Mouse (Mus musculus): Measurements from ENCODE around the gene B3gnt4.

Gene B3gnt4

DNA sequence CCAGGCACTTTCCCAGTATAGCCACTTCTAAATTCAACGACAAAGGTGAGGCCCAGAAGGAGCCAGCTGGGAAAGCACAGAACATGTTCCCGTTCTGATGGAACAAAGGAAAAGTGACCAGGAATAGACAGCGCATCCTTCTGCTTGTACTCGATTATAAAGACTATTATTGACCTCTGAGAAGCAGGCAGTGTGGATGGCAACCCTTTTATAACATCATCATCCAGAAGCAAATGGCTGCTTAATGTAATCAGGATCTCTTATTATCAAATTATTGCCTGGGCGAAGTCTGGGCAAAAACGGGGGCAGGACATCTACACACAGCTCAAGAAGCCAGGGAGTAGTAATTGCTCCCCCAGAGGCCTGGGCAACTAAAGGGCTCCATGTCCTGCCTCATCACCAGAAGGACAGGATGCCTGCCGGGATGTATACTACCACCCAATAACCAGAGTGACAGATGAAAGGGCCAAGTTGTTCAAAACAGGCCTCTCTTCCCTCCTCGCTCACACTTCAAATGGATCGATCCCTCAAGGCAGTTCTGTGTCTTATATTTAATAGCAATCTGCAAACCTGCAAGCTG lies 15.7 kb downstream of the B3gnt4 start:
- no peak for DNase-seq (ENCODE audit: low spot score in 2 of 2)

DNA sequence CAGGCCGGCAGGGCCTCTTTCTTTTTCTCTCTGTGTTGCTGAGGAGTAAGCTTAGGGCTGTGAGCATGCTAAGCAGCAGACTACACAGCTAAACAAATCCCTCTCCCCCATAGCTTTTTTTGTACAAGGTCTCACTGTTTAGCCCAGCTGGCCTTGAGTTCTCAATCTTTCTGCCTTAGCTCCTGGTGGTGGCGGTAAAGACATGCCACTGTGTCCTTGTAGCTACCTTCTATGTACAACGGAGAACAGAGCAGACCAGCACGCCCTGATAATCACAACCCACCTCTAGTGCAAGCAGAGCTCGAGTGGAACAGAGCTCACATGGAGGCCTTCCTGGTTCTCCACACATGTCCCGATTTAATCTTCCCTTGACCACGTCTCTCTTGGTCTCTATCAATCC lies 18.4 kb downstream of the B3gnt4 start:
- DNase-seq (ENCODE audit: low spot score in 2 of 2) = no peak

DNA sequence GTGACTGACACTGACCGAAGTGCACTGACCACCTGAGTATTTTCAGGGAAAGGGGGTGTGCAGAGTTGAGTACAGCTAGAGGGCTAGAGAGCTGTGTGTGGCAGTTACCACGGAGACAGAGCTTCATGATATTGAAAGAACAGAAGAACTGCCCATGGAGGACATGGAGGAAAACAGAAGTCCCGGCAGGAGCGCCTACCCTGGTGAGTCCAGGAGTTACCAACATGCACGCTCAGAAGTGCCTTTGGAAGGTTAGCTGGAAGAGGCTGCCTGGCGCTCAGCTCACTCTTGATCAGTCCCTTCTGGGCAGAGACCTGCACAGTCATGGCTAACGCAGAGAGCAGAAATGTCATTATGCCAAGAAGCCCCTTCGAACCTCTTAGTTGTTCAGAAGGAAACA lies 19.8 kb downstream of the B3gnt4 start:
- no peak for DNase-seq (ENCODE audit: low spot score in 2 of 2)

DNA sequence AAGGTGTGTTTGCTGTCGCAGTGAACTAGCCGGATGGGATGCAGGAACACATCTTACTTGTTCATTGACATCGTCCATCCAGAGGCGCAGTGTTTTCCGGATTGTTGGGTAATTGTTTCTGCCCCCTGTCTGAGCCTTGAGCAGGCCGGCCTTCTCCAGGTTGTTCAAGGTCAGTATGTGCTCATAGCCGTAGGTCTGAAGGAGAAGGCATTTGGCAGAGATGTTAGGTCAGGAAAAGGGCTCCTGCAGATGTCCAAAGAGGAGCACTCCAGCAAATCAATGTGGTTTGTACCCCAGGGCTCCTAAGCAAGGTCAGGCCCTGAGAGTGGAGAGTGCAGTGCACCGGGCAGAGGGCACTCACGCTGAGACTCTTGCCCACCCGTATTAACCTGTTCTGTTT lies 23.5 kb downstream of the B3gnt4 start:
- no peak for DNase-seq (ENCODE audit: low spot score in 2 of 2)

DNA sequence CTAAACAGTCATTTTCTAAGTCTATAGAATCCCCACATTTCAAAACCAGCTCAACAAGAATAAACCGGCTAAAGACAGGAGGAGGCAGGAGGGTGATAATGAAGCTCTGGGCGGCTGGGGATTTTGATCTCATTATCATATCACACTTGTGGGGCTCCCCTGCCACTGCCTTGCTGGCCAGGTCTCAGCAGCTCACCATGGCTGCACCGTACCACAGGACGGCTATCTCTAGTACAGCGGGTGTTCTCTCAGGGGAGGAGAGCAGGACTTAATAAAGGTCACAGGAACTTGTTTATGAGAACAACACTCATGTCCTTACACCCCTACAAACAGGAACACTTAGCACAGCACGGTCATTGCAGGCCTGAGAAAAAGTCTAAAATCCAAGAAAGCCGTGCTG lies 45.4 kb downstream of the B3gnt4 start:
- DNase-seq (ENCODE audit: low spot score in 2 of 2) = no peak

DNA sequence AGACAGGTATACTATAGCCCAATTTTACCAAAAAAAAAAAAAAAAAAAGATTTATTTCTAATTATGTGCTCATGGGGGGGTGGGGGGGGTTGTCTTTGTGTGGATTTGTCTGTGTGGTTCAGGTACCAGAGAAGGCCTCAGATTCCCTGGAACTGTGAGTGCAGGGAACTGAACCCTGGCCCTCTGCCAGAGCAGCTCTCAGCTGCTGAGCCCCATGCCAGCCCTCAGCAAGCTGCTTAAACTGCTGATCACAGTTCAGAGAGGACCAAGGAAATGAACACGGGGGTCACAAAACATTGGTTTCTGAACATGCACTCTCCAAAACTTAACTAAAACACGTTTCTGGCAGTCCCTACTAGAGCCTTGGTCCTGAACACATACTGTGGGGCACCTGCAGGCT lies 46.2 kb downstream of the B3gnt4 start:
- no peak for DNase-seq (ENCODE audit: low spot score in 2 of 2)

DNA sequence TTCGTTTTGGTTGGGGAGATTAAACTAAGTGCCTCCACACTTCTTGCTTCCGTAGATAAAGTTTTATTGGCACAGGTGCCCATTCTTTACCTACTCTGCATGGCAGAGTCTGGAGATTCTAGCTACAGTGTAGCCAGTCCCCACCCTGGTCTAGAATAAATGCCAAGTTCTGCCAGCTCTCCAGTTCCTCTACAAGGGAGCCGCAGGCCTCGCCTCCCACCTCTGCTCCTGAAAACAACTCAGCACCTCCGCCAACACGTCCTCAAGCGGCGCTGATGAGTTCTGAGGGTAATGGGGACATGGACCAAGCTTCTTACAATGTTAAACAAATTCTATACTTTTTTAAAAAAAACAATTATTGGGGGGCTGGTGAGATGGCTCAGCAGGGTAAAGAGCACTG lies 49.3 kb downstream of the B3gnt4 start:
- no peak for DNase-seq (ENCODE audit: low spot score in 2 of 2)

DNA sequence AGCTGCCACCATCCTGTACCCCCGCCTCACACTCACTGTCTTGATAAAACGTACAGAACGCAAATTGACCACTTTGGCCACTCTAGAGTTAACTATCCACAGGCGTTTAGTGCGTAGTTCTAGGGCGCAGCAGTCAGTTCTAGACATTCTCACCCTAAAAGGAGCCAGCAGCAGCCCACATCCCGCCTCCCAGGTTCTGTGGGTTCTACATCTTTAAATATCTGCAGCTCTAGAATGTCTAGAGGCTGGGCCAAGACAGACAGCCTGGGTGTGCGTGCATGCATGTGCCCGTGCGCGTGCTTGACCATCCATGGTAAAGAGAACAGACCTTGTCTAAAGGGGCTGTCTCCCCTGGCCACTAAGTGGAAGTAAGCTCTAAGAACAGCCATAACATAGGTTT lies 50.9 kb downstream of the B3gnt4 start:
- no peak for DNase-seq (ENCODE audit: low spot score in 2 of 2)

All from urinary bladder, adult 18-20 months (tissue).